Comparison of ENCODE assay signal across 8 mouse cellular contexts in the genomic region with DNA sequence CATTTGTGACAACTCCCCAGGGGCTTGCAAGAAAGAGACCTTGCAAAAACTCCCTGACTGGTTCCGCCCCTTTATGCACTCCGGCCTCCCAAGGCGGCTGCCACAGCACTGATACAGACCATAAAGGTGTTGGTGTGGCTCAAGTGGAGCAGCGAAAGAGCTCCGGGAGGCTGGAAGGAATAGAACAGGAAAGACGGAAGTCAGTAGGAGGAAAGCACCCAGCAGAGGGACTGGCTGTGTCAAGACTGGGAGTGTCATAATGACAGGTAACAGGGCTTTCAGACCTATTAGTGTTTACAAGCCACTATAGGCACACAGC. TPM values are rescaled to one million over a fixed set of nuclear protein-coding genes. Genes with fewer than 3 reads are reported as not detected.
A peak's percentile ranks its signal among the peaks of the same experiment; 100 is the strongest.
DNase-seq lines count a peak whose midpoint lies in the region; ATAC-seq and TF ChIP-seq lines count a peak whose summit lies in the region.

No protein-coding gene starts in this region.

- peaks cover 43% of the 10 kb centered on the region for H3K27me3 ChIP-seq in lung, embryonic 15.5 days
- peaks cover 63% of the 10 kb centered on the region for H3K27me3 ChIP-seq in forebrain, embryonic 10.5 days (ENCODE audit: poor library complexity, severe bottlenecking)
- H3K27me3 ChIP-seq in limb, embryonic 14.5 days (ENCODE audit: control insufficient read depth, insufficient read depth, low read length) = peaks cover 43% of the 10 kb centered on the region
- peaks cover 6% of the 10 kb centered on the region; the same call in 1 of the 2 replicates for H3K27me3 ChIP-seq in small intestine, adult 2 months (ENCODE audit: control insufficient read depth, insufficient read depth, low read length)

- WGBS in lung, embryonic 15.5 days = 2% methylated on average over 6 of the region's 6 CpGs
- WGBS in forebrain, embryonic 10.5 days = 14% methylated on average over 6 of the region's 6 CpGs
- WGBS in limb, embryonic 14.5 days = 6% methylated on average over 6 of the region's 6 CpGs
- 4% methylated on average over 6 of the region's 6 CpGs for WGBS in small intestine, adult 2 months

- no peak for TF ChIP-seq CTCF in small intestine, adult 2 months (IDR thresholded peaks at IDR 0.05; ENCODE audit: extremely low read depth, insufficient read length, insufficient replicate concordance, low read depth, low read length)

- ATAC-seq in lung, embryonic 15.5 days (ENCODE audit: borderline replicate concordance, extremely low read depth, low FRiP score, low TSS enrichment) = peak; percentile 3; the same call in 1 of the 2 replicates
- no peak for ATAC-seq in limb, embryonic 14.5 days (ENCODE audit: low FRiP score, low read depth)

- H3K4me3 ChIP-seq in lung, embryonic 15.5 days = peak overlapping the region; percentile 52
- peak overlapping the region; percentile 65 for H3K4me3 ChIP-seq in forebrain, embryonic 10.5 days
- peak overlapping the region; percentile 46 for H3K4me3 ChIP-seq in limb, embryonic 14.5 days (replicated peaks; ENCODE audit: low read length)
- H3K4me3 ChIP-seq in small intestine, adult 2 months (ENCODE audit: low read depth, low read length) = peak overlapping the region; percentile 77

- peaks cover 1% of the 10 kb centered on the region; the same call in 1 of the 2 replicates for H3K36me3 ChIP-seq in lung, embryonic 15.5 days
- H3K36me3 ChIP-seq in forebrain, embryonic 10.5 days (replicated peaks) = peaks cover 17% of the 10 kb centered on the region
- H3K36me3 ChIP-seq in limb, embryonic 14.5 days (ENCODE audit: control insufficient read depth, insufficient read depth, low read length) = peaks cover 3% of the 10 kb centered on the region; the same call in 1 of the 2 replicates
- 0 out of 2 replicates have a peak, but pooled peaks cover 2% of the 10 kb centered on the region for H3K36me3 ChIP-seq in small intestine, adult 2 months (ENCODE audit: control insufficient read depth, insufficient read depth, low read length)

- intact Hi-C loops in left cerebral cortex, postnatal 25 days (cut with DNase I) = loop anchor here (5.0 kb wide), 1 partner anchor 36 kb away; no protein-coding TSS in a partner anchor

- peaks cover 18% of the 10 kb centered on the region for H3K4me1 ChIP-seq in lung, embryonic 15.5 days
- H3K4me1 ChIP-seq in forebrain, embryonic 10.5 days = peaks cover 15% of the 10 kb centered on the region
- H3K4me1 ChIP-seq in limb, embryonic 14.5 days (ENCODE audit: control insufficient read depth, insufficient read depth, low read length) = peaks cover 3% of the 10 kb centered on the region
- H3K4me1 ChIP-seq in small intestine, adult 2 months (ENCODE audit: control insufficient read depth, insufficient read depth, insufficient read length, low read length) = peaks cover 8% of the 10 kb centered on the region

- peak overlapping the region; percentile 94 for H3K4me2 ChIP-seq in lung, embryonic 15.5 days
- H3K4me2 ChIP-seq in limb, embryonic 14.5 days (replicated peaks; ENCODE audit: low read depth, low read length, severe bottlenecking) = peak overlapping the region; percentile 76

- no peak for DNase-seq in lung, postnatal 10 days
- no peak for DNase-seq in forebrain, embryonic 10.5 days (ENCODE audit: extremely low spot score, low spot score)
- no peak for DNase-seq in limb, embryonic 14.5 days (ENCODE audit: low spot score)
- DNase-seq in left cerebral cortex, postnatal 25 days (ENCODE audit: low spot score in 2 of 2) = no peak
- no peak for DNase-seq in embryo, embryonic 11 days
- no peak for DNase-seq in gastrocnemius, adult 18-20 months (ENCODE audit: low spot score)

- no peak overlapping the region for H3K27ac ChIP-seq in lung, embryonic 15.5 days
- no peak overlapping the region for H3K27ac ChIP-seq in forebrain, embryonic 10.5 days
- H3K27ac ChIP-seq in limb, embryonic 14.5 days (replicated peaks; ENCODE audit: low read depth, low read length) = no peak overlapping the region
- H3K27ac ChIP-seq in small intestine, adult 2 months (ENCODE audit: insufficient read depth, low read depth, low read length) = peak overlapping the region; percentile 48

- no peak overlapping the region for H3K9ac ChIP-seq in lung, embryonic 15.5 days
- H3K9ac ChIP-seq in limb, embryonic 14.5 days (ENCODE audit: low read depth, low read length, severe bottlenecking) = no peak overlapping the region

- TF ChIP-seq POLR2A in limb, embryonic 14.5 days (IDR thresholded peaks at IDR 0.05; ENCODE audit: borderline replicate concordance, extremely low read depth, insufficient read depth, insufficient read length) = no peak
- peak; percentile 20; the same call in 1 of the 2 replicates for TF ChIP-seq POLR2A in small intestine, adult 2 months (IDR thresholded peaks at IDR 0.05; ENCODE audit: low read depth, low read length)

- no peaks in the 10 kb centered on the region for H3K9me3 ChIP-seq in lung, embryonic 15.5 days
- no peaks in the 10 kb centered on the region for H3K9me3 ChIP-seq in forebrain, embryonic 10.5 days
- H3K9me3 ChIP-seq in limb, embryonic 14.5 days (ENCODE audit: control insufficient read depth, low read length) = no peaks in the 10 kb centered on the region

RNA-seq across cellular contexts. Expression of a gene that starts 0.4 kb away (rescaled TPM):
- polyA plus RNA-seq in lung, embryonic 15.5 days (2015; fragmentation: Nextera tagmentation; extraction: Ambion mirVana) = 0.33 and 0.46 TPM in 2 replicates
- 0.14 TPM in 1 of 2 replicates, not detected in the other for polyA plus RNA-seq in forebrain, embryonic 10.5 days (2016; fragmentation: Nextera tagmentation; extraction: Ambion mirVana)
- 1.4 and 1.6 TPM in 2 replicates for polyA plus RNA-seq in limb, embryonic 14.5 days (2012; rRNA removed)
- 1.8 and 1.9 TPM in 2 replicates for polyA plus RNA-seq in limb, embryonic 14.5 days (2014; fragmentation: Nextera tagmentation; extraction: Ambion mirVana)
- 23.9 and 72.2 TPM in 2 replicates for polyA plus RNA-seq in small intestine, adult 2 months (2012; rRNA removed)
- total RNA-seq in left cerebral cortex, postnatal 25 days (2021) = under 1 TPM; 0.18 to 0.37 TPM
- total RNA-seq in gastrocnemius, adult 18-20 months (2021) = under 1 TPM; 0.50 to 0.78 TPM

RNA-seq across cellular contexts. Expression of a gene that starts 20.0 kb away (rescaled TPM):
- polyA plus RNA-seq in lung, embryonic 15.5 days (2015; fragmentation: Nextera tagmentation; extraction: Ambion mirVana) = not detected in 2 replicates
- polyA plus RNA-seq in forebrain, embryonic 10.5 days (2016; fragmentation: Nextera tagmentation; extraction: Ambion mirVana) = not detected in 2 replicates
- polyA plus RNA-seq in limb, embryonic 14.5 days (2012; rRNA removed) = 0.20 and 0.21 TPM in 2 replicates
- polyA plus RNA-seq in limb, embryonic 14.5 days (2014; fragmentation: Nextera tagmentation; extraction: Ambion mirVana) = not detected in 2 replicates
- polyA plus RNA-seq in small intestine, adult 2 months (2012; rRNA removed) = 1.1 and 3.4 TPM in 2 replicates
- total RNA-seq in left cerebral cortex, postnatal 25 days (2021) = not detected
- under 1 TPM in 1 of 2 experiments, not detected in 1; 0.25 TPM for total RNA-seq in gastrocnemius, adult 18-20 months (2021)
